Mouse (Mus musculus): ENCODE results near the gene Slc6a16. TPM values are rescaled to one million over a fixed set of nuclear protein-coding genes. Genes with fewer than 3 reads are reported as not detected.

The Slc6a16 gene
- total and polyA plus RNA-seq, 2 experiments: 0.37 to 1.9 TPM

- Histone ChIP-seq H3K4me3 (ENCODE audit: insufficient read depth, low read depth, low read length) (no peak overlapping the region), H3K27ac (replicated peaks; ENCODE audit: insufficient read depth, low read depth, low read length) (no peak overlapping the region), H3K79me2 (ENCODE audit: control insufficient read depth, insufficient read depth, low read length) (no peaks in the 10 kb centered on the region), H3K27me3 (ENCODE audit: control insufficient read depth, insufficient read depth, low read length) (no peaks in the 10 kb centered on the region), H3K4me1 (ENCODE audit: control insufficient read depth, insufficient read depth, low read length) (no peaks in the 10 kb centered on the region), H3K36me3 (ENCODE audit: control insufficient read depth, insufficient read depth, low read length) (no peaks in the 10 kb centered on the region), H3K9ac (ENCODE audit: low read depth, low read length) (no peak overlapping the region)
- 67% methylated on average over 10 of the region's 10 CpGs for WGBS
- DNase-seq (ENCODE audit: extremely low read depth, low read depth, low spot score): no peak
- TF ChIP-seq CTCF (IDR thresholded peaks at IDR 0.05; ENCODE audit: low read depth, low read length) (no peak), POLR2A (IDR thresholded peaks at IDR 0.05; ENCODE audit: extremely low read depth, insufficient read depth, low read length) (no peak)
Observed at GRCm38 (mm10) chr7:45312686-45313453, 72.0 kb downstream of the Slc6a16 start.

- TF ChIP-seq CTCF (IDR thresholded peaks at IDR 0.05; ENCODE audit: low read depth, low read length): no peak
- no peak for TF ChIP-seq POLR2A (IDR thresholded peaks at IDR 0.05; ENCODE audit: extremely low read depth, insufficient read depth, low read length)
- no peaks in the 10 kb centered on the region for H3K79me2 ChIP-seq (ENCODE audit: control insufficient read depth, insufficient read depth, low read length)
- H3K4me1 ChIP-seq (ENCODE audit: control insufficient read depth, insufficient read depth, low read length): no peaks in the 10 kb centered on the region
- no peak overlapping the region for H3K9ac ChIP-seq (ENCODE audit: low read depth, low read length)
- no peaks in the 10 kb centered on the region for H3K27me3 ChIP-seq (ENCODE audit: control insufficient read depth, insufficient read depth, low read length)
- H3K36me3 ChIP-seq (ENCODE audit: control insufficient read depth, insufficient read depth, low read length): no peaks in the 10 kb centered on the region
- H3K4me3 ChIP-seq (ENCODE audit: insufficient read depth, low read depth, low read length): no peak overlapping the region
- WGBS: 73% methylated on average over 9 of the region's 9 CpGs
- DNase-seq (ENCODE audit: extremely low read depth, low read depth, low spot score): no peak
- no peak overlapping the region for H3K27ac ChIP-seq (replicated peaks; ENCODE audit: insufficient read depth, low read depth, low read length)
Observed at GRCm38 (mm10) chr7:45313495-45313894, 72.6 kb downstream of the Slc6a16 start.

GRCm38 (mm10) chr7:45315182-45315701, 74.4 kb downstream of the Slc6a16 start:
- 91% methylated on average over 10 of the region's 10 CpGs for WGBS
- Histone ChIP-seq H3K9ac (ENCODE audit: low read depth, low read length) (no peak overlapping the region), H3K4me1 (ENCODE audit: control insufficient read depth, insufficient read depth, low read length) (no peaks in the 10 kb centered on the region), H3K36me3 (ENCODE audit: control insufficient read depth, insufficient read depth, low read length) (no peaks in the 10 kb centered on the region), H3K4me3 (ENCODE audit: insufficient read depth, low read depth, low read length) (no peak overlapping the region), H3K27me3 (ENCODE audit: control insufficient read depth, insufficient read depth, low read length) (no peaks in the 10 kb centered on the region), H3K79me2 (ENCODE audit: control insufficient read depth, insufficient read depth, low read length) (no peaks in the 10 kb centered on the region), H3K27ac (replicated peaks; ENCODE audit: insufficient read depth, low read depth, low read length) (no peak overlapping the region)
- TF ChIP-seq POLR2A (IDR thresholded peaks at IDR 0.05; ENCODE audit: extremely low read depth, insufficient read depth, low read length): no peak
- TF ChIP-seq CTCF (IDR thresholded peaks at IDR 0.05; ENCODE audit: low read depth, low read length): no peak
- no peak for DNase-seq (ENCODE audit: extremely low read depth, low read depth, low spot score)

GRCm38 (mm10) chr7:45316536-45316935, 75.7 kb downstream of the Slc6a16 start:
- H3K79me2 ChIP-seq (ENCODE audit: control insufficient read depth, insufficient read depth, low read length): no peaks in the 10 kb centered on the region
- H3K27me3 ChIP-seq (ENCODE audit: control insufficient read depth, insufficient read depth, low read length): no peaks in the 10 kb centered on the region
- TF ChIP-seq POLR2A (IDR thresholded peaks at IDR 0.05; ENCODE audit: extremely low read depth, insufficient read depth, low read length) (no peak), CTCF (IDR thresholded peaks at IDR 0.05; ENCODE audit: low read depth, low read length) (no peak)
- no peaks in the 10 kb centered on the region for H3K4me1 ChIP-seq (ENCODE audit: control insufficient read depth, insufficient read depth, low read length)
- no peak overlapping the region for H3K9ac ChIP-seq (ENCODE audit: low read depth, low read length)
- H3K4me3 ChIP-seq (ENCODE audit: insufficient read depth, low read depth, low read length): no peak overlapping the region
- no peak for DNase-seq (ENCODE audit: extremely low read depth, low read depth, low spot score)
- 93% methylated on average over 14 of the region's 14 CpGs for WGBS
- H3K27ac ChIP-seq (replicated peaks; ENCODE audit: insufficient read depth, low read depth, low read length): no peak overlapping the region
- no peaks in the 10 kb centered on the region for H3K36me3 ChIP-seq (ENCODE audit: control insufficient read depth, insufficient read depth, low read length)

GRCm38 (mm10) chr7:45322245-45322644, 81.4 kb downstream of the Slc6a16 start:
- no peak for DNase-seq (ENCODE audit: extremely low read depth, low read depth, low spot score)
- no peaks in the 10 kb centered on the region for H3K36me3 ChIP-seq (ENCODE audit: control insufficient read depth, insufficient read depth, low read length)
- WGBS: 92% methylated on average over 4 of the region's 4 CpGs

More at GRCm38 (mm10) chr7:45322245-45322644, 81.4 kb downstream of the Slc6a16 start:
- no peak overlapping the region for H3K4me3 ChIP-seq (ENCODE audit: insufficient read depth, low read depth, low read length)
- no peaks in the 10 kb centered on the region for H3K27me3 ChIP-seq (ENCODE audit: control insufficient read depth, insufficient read depth, low read length)
- TF ChIP-seq CTCF (IDR thresholded peaks at IDR 0.05; ENCODE audit: low read depth, low read length) (no peak), POLR2A (IDR thresholded peaks at IDR 0.05; ENCODE audit: extremely low read depth, insufficient read depth, low read length) (no peak)
- no peak overlapping the region for H3K9ac ChIP-seq (ENCODE audit: low read depth, low read length)
- H3K27ac ChIP-seq (replicated peaks; ENCODE audit: insufficient read depth, low read depth, low read length): no peak overlapping the region
- H3K4me1 ChIP-seq (ENCODE audit: control insufficient read depth, insufficient read depth, low read length): no peaks in the 10 kb centered on the region
- H3K79me2 ChIP-seq (ENCODE audit: control insufficient read depth, insufficient read depth, low read length): no peaks in the 10 kb centered on the region

Other genes with a start within 250 kb of the Slc6a16 start
Only the 30 nearest of the 38 such genes appear.
- gene Prr12, start 188.2 kb upstream of the Slc6a16 start, total RNA-seq (2014; rRNA removed): 1.2 and 1.7 TPM in 2 replicates
- gene Prr12, start 188.2 kb upstream of the Slc6a16 start, polyA plus RNA-seq (2012; rRNA removed): 2.7 and 3.7 TPM in 2 replicates
- gene Nosip, start 178.7 kb upstream of the Slc6a16 start, total RNA-seq (2014; rRNA removed): 20.1 and 22.8 TPM in 2 replicates
- gene Nosip, start 178.7 kb upstream of the Slc6a16 start, polyA plus RNA-seq (2012; rRNA removed): 31.4 and 35.8 TPM in 2 replicates
- gene Prrg2, start 178.4 kb upstream of the Slc6a16 start, total RNA-seq (2014; rRNA removed): 26.1 and 32.8 TPM in 2 replicates
- 74.1 and 83.8 TPM in 2 replicates for gene Prrg2, start 178.4 kb upstream of the Slc6a16 start, polyA plus RNA-seq (2012; rRNA removed)
- 6.7 and 8.8 TPM in 2 replicates for gene Rcn3, start 148.9 kb upstream of the Slc6a16 start, total RNA-seq (2014; rRNA removed)
- 14.9 and 16.3 TPM in 2 replicates for gene Rcn3, start 148.9 kb upstream of the Slc6a16 start, polyA plus RNA-seq (2012; rRNA removed)
- gene Fcgrt, start 137.2 kb upstream of the Slc6a16 start, total RNA-seq (2014; rRNA removed): 163 and 188 TPM in 2 replicates
- 170 and 193 TPM in 2 replicates for gene Fcgrt, start 137.2 kb upstream of the Slc6a16 start, polyA plus RNA-seq (2012; rRNA removed)
- gene Rps11, start 116.6 kb upstream of the Slc6a16 start, total RNA-seq (2014; rRNA removed): 355 and 400 TPM in 2 replicates
- 95.1 and 111 TPM in 2 replicates for gene Rps11, start 116.6 kb upstream of the Slc6a16 start, polyA plus RNA-seq (2012; rRNA removed)
- gene Rpl13a, start 112.3 kb upstream of the Slc6a16 start, total RNA-seq (2014; rRNA removed): 1,440 and 1,681 TPM in 2 replicates
- gene Rpl13a, start 112.3 kb upstream of the Slc6a16 start, polyA plus RNA-seq (2012; rRNA removed): 488 and 544 TPM in 2 replicates
- gene Gm45713, start 104.9 kb upstream of the Slc6a16 start, total RNA-seq (2014; rRNA removed): 0.13 TPM in 1 of 2 replicates, not detected in the other
- gene Gm45713, start 104.9 kb upstream of the Slc6a16 start, polyA plus RNA-seq (2012; rRNA removed): 0.98 TPM in 1 of 2 replicates, not detected in the other
- 3.2 and 5.4 TPM in 2 replicates for gene Flt3l, start 104.7 kb upstream of the Slc6a16 start, total RNA-seq (2014; rRNA removed)
- gene Flt3l, start 104.7 kb upstream of the Slc6a16 start, polyA plus RNA-seq (2012; rRNA removed): 20.8 and 30.8 TPM in 2 replicates
- 48.0 and 59.1 TPM in 2 replicates for gene Pih1d1, start 86.8 kb upstream of the Slc6a16 start, total RNA-seq (2014; rRNA removed)
- gene Pih1d1, start 86.8 kb upstream of the Slc6a16 start, polyA plus RNA-seq (2012; rRNA removed): 62.1 and 66.4 TPM in 2 replicates
- 33.3 and 47.6 TPM in 2 replicates for gene Aldh16a1, start 86.5 kb upstream of the Slc6a16 start, total RNA-seq (2014; rRNA removed)
- gene Aldh16a1, start 86.5 kb upstream of the Slc6a16 start, polyA plus RNA-seq (2012; rRNA removed): 116 and 162 TPM in 2 replicates
- 0.07 TPM in 1 of 2 replicates, not detected in the other for gene Slc17a7, start 77.1 kb upstream of the Slc6a16 start, total RNA-seq (2014; rRNA removed)
- gene Slc17a7, start 77.1 kb upstream of the Slc6a16 start, polyA plus RNA-seq (2012; rRNA removed): not detected in 2 replicates
- gene Gfy, start 61.5 kb upstream of the Slc6a16 start, total RNA-seq (2014; rRNA removed): not detected in 2 replicates
- gene Gfy, start 61.5 kb upstream of the Slc6a16 start, polyA plus RNA-seq (2012; rRNA removed): not detected in 2 replicates
- not detected in 2 replicates for gene Pth2, start 60.1 kb upstream of the Slc6a16 start, total RNA-seq (2014; rRNA removed)
- gene Pth2, start 60.1 kb upstream of the Slc6a16 start, polyA plus RNA-seq (2012; rRNA removed): not detected in 2 replicates
- gene Ccdc155, start 36.2 kb upstream of the Slc6a16 start, total RNA-seq (2014; rRNA removed): not detected in 2 replicates
- gene Ccdc155, start 36.2 kb upstream of the Slc6a16 start, polyA plus RNA-seq (2012; rRNA removed): not detected in 2 replicates
- not detected in 2 replicates for gene Dkkl1, start 28.9 kb upstream of the Slc6a16 start, total RNA-seq (2014; rRNA removed)
- gene Dkkl1, start 28.9 kb upstream of the Slc6a16 start, polyA plus RNA-seq (2012; rRNA removed): 0.21 TPM in 1 of 2 replicates, not detected in the other
- 1.2 and 1.5 TPM in 2 replicates for gene Tead2, start 25.3 kb upstream of the Slc6a16 start, total RNA-seq (2014; rRNA removed)
- 0.97 and 2.9 TPM in 2 replicates for gene Tead2, start 25.3 kb upstream of the Slc6a16 start, polyA plus RNA-seq (2012; rRNA removed)
- 1.4 and 1.5 TPM in 2 replicates for gene Cd37, start 2.0 kb upstream of the Slc6a16 start, total RNA-seq (2014; rRNA removed)
- 4.5 and 11.5 TPM in 2 replicates for gene Cd37, start 2.0 kb upstream of the Slc6a16 start, polyA plus RNA-seq (2012; rRNA removed)
- gene Slc6a21, start 36.4 kb downstream of the Slc6a16 start, total RNA-seq (2014; rRNA removed): not detected in 2 replicates
- 0.12 and 0.18 TPM in 2 replicates for gene Slc6a21, start 36.4 kb downstream of the Slc6a16 start, polyA plus RNA-seq (2012; rRNA removed)
- 1.2 TPM in 2 replicates for gene Trpm4, start 92.7 kb downstream of the Slc6a16 start, total RNA-seq (2014; rRNA removed)
- 1.2 and 1.5 TPM in 2 replicates for gene Trpm4, start 92.7 kb downstream of the Slc6a16 start, polyA plus RNA-seq (2012; rRNA removed)
- gene Hrc, start 94.2 kb downstream of the Slc6a16 start, total RNA-seq (2014; rRNA removed): 0.28 TPM in 1 of 2 replicates, not detected in the other
- gene Hrc, start 94.2 kb downstream of the Slc6a16 start, polyA plus RNA-seq (2012; rRNA removed): not detected in 2 replicates
- 0.07 TPM in 1 of 2 replicates, not detected in the other for gene Ppfia3, start 125.9 kb downstream of the Slc6a16 start, total RNA-seq (2014; rRNA removed)
- 0.14 TPM in 1 of 2 replicates, not detected in the other for gene Ppfia3, start 125.9 kb downstream of the Slc6a16 start, polyA plus RNA-seq (2012; rRNA removed)
- gene Lin7b, start 129.5 kb downstream of the Slc6a16 start, total RNA-seq (2014; rRNA removed): not detected in 2 replicates
- not detected in 2 replicates for gene Lin7b, start 129.5 kb downstream of the Slc6a16 start, polyA plus RNA-seq (2012; rRNA removed)
- gene Snrnp70, start 154.7 kb downstream of the Slc6a16 start, total RNA-seq (2014; rRNA removed): 43.3 and 46.4 TPM in 2 replicates
- gene Snrnp70, start 154.7 kb downstream of the Slc6a16 start, polyA plus RNA-seq (2012; rRNA removed): 59.2 and 101 TPM in 2 replicates
- gene Kcna7, start 164.6 kb downstream of the Slc6a16 start, total RNA-seq (2014; rRNA removed): under 0.01 TPM in 1 of 2 replicates, not detected in the other
- gene Kcna7, start 164.6 kb downstream of the Slc6a16 start, polyA plus RNA-seq (2012; rRNA removed): not detected in 2 replicates
- 0.13 TPM in 1 of 2 replicates, not detected in the other for gene Ntf5, start 172.6 kb downstream of the Slc6a16 start, total RNA-seq (2014; rRNA removed)
- gene Ntf5, start 172.6 kb downstream of the Slc6a16 start, polyA plus RNA-seq (2012; rRNA removed): 0.04 TPM in 1 of 2 replicates, not detected in the other
- not detected in 2 replicates for gene Lhb, start 179.7 kb downstream of the Slc6a16 start, total RNA-seq (2014; rRNA removed)
- gene Lhb, start 179.7 kb downstream of the Slc6a16 start, polyA plus RNA-seq (2012; rRNA removed): not detected in 2 replicates
- 1.2 TPM in 2 replicates for gene Gys1, start 193.8 kb downstream of the Slc6a16 start, total RNA-seq (2014; rRNA removed)
- gene Gys1, start 193.8 kb downstream of the Slc6a16 start, polyA plus RNA-seq (2012; rRNA removed): 2.6 and 4.8 TPM in 2 replicates
- gene Ruvbl2, start 197.0 kb downstream of the Slc6a16 start, total RNA-seq (2014; rRNA removed): 8.9 and 12.3 TPM in 2 replicates
- 18.4 and 28.8 TPM in 2 replicates for gene Ruvbl2, start 197.0 kb downstream of the Slc6a16 start, polyA plus RNA-seq (2012; rRNA removed)
- gene Ftl1, start 218.8 kb downstream of the Slc6a16 start, total RNA-seq (2014; rRNA removed): 3,170 and 4,966 TPM in 2 replicates
- gene Ftl1, start 218.8 kb downstream of the Slc6a16 start, polyA plus RNA-seq (2012; rRNA removed): 12,947 and 13,613 TPM in 2 replicates

Data from liver, adult 2 months (tissue).